Mouse (Mus musculus) megakaryocyte progenitor cell, adult 5-6 weeks (primary cell): Measurements from ENCODE around the gene Zfc3h1. TPM values are rescaled to one million over a fixed set of nuclear protein-coding genes. Genes with fewer than 3 reads are reported as not detected.

ENCODE experiments used
- ATAC-seq: replicated peaks from 2 replicates; pipeline ENCODE4 v1.8.0; 2016; ENCODE audit warnings: mild to moderate bottlenecking, moderate TSS enrichment, inconsistent platforms; ENCODE audit not compliant: poor library complexity
- total RNA-seq, 2 experiments: library from RNA; stranded (forward) in 1 of 2; stranded (reverse) in 1 of 2; fragments of 157-497, 149-512 nt in 1 of 2; fragments of 200-1000 nt in 1 of 2; gene quantifications; 2 replicates each; pipeline versions ENCODE4 v1.2.3 to v1.2.4; 2015 to 2017

Zfc3h1 gene
- total RNA-seq, 2 experiments from 2014 or later, result 23.2 to 51.9 TPM

DNA sequence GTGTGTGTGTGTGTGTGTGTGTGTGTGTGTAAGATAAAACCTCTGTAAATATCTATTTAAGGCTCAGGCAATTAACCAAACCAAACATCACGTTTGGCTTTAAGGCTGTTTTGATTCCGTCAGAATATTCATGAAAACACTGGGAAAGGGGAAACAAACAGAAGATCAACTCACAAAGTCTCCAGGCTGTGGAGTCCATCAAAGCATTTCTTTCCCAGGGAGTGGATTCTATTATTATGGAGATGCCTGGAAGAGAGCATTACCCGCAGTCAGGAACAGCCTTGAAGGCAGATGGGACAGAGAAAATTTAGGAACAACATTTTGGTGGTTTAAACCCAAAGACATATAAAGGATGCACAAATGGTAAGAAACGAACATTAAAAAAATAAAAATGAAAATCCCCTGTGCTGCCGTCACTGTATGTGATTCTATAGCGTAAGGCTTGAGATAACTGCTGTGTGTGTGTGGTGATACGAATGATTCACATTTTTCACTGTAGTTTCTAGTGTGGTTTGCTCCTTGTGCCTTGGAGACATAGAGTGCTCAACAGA lies 90.3 kb downstream of the Zfc3h1 start:
- ATAC-seq, result no peak

DNA sequence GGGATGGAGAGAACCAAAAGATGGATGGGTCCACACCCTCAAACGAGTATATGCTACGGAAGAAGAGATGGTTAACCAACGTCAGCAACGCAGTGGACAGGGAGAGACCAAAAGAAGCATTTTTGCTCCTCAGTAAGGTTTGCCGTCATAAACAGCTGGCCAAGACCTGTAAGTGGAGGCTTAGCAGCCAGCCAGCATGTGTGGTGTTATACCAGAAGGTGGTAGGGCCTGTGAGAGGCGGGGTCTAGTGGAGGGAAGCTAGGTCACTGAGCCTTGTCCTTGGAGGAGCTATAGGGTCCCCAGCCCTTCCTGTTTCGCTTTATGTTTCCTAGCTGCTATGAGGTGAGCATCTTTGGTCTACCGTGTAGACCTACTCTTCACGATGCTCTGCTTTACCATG lies 91.7 kb downstream of the Zfc3h1 start:
- ATAC-seq, result no peak

DNA sequence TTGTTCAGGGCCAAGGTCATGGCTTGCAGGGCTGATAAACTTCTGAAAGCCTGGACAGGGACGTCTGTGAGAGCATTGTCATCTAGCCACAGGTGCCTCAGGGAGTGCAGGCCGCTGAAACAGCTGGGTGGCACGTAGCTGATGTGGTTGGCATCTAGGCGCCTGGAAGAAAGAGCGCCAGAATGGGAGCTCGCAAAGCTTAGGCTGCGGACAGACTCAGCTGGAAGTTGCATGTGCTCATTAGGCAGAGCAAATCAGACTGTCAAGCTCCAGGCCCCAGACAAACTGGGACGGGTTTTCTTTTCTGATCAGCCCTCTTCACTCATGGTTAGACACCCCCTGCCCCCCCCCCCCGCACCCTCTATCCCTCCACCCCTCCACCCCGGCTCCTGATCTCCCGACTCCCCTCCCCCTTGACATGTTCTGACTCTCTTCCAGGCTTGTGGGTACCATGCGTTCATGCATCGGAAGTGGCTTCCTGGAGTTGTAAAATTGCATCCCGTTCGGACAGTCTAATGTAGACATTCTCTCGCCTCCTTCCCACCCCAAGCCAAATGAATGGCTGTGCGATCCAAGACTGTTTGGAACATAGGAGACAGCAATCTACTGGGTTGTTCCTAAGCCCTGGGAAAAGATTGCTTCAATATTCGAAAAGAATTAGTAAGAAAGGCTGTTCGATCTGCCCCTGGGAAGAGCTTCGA lies 93.8 kb downstream of the Zfc3h1 start:
- peak; percentile 46 for ATAC-seq

Other genes starting within 250 kb of the Zfc3h1 start
- not detected in 2 replicates for gene Tph2, start 199.9 kb upstream of the Zfc3h1 start, total RNA-seq (2015)
- not detected in 2 replicates for gene Tph2, start 199.9 kb upstream of the Zfc3h1 start, total RNA-seq (2017)
- gene Tbc1d15, start 133.5 kb upstream of the Zfc3h1 start, total RNA-seq (2015), result 73.8 and 83.1 TPM in 2 replicates
- 39.5 and 45.7 TPM in 2 replicates for gene Tbc1d15, start 133.5 kb upstream of the Zfc3h1 start, total RNA-seq (2017)
- gene Rab21, start 69.4 kb upstream of the Zfc3h1 start, total RNA-seq (2015), result 94.3 and 102 TPM in 2 replicates
- gene Rab21, start 69.4 kb upstream of the Zfc3h1 start, total RNA-seq (2017), result 46.5 and 49.5 TPM in 2 replicates
- 13.1 and 14.3 TPM in 2 replicates for gene Tmem19, start 22.5 kb upstream of the Zfc3h1 start, total RNA-seq (2015)
- 14.5 and 19.4 TPM in 2 replicates for gene Tmem19, start 22.5 kb upstream of the Zfc3h1 start, total RNA-seq (2017)
- 8.8 and 14.2 TPM in 2 replicates for gene Thap2, start 516 bp upstream of the Zfc3h1 start, total RNA-seq (2015)
- gene Thap2, start 516 bp upstream of the Zfc3h1 start, total RNA-seq (2017), result 9.9 and 13.1 TPM in 2 replicates
- not detected in 2 replicates for gene A930009A15Rik, start 185.0 kb downstream of the Zfc3h1 start, total RNA-seq (2015)
- not detected in 2 replicates for gene A930009A15Rik, start 185.0 kb downstream of the Zfc3h1 start, total RNA-seq (2017)
- not detected in 2 replicates for gene Lgr5, start 202.8 kb downstream of the Zfc3h1 start, total RNA-seq (2015)
- 0.14 TPM in 1 of 2 replicates, not detected in the other for gene Lgr5, start 202.8 kb downstream of the Zfc3h1 start, total RNA-seq (2017)